8 mouse cellular contexts compared by ENCODE assay signal in the genomic region with DNA sequence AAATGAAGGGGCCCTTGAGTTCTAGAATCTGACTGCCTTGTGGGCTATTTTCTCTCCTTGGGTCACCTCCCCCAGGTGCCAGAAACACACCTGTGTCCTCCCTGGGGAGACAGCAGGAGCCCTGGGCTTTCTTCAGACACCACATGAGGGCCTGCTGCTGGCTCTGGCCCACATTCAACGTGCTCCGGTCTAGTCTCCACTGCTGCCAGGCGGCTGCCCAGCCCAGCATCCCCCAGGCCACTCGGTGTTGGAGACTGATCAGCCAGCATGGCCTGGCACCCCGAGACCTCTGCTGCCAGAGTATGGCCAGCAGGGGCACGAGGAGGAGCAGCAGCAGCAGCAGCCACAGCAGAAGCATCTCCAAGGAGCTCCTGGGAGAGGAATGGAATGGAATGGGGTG. TPM values are rescaled to one million over a fixed set of nuclear protein-coding genes. Genes with fewer than 3 reads are reported as not detected.
DNase-seq lines count a peak whose midpoint lies in the region; ATAC-seq and TF ChIP-seq lines count a peak whose summit lies in the region.

No protein-coding gene starts in this region.

- intact Hi-C loops in gastrocnemius, adult 2 months (cut with DNase I): no loop called here

- no peaks in the 10 kb centered on the region for H3K27me3 ChIP-seq in forebrain, embryonic 11.5 days (ENCODE audit: control insufficient read depth, insufficient read depth, low read length)
- H3K27me3 ChIP-seq in liver, embryonic 13.5 days: no peaks in the 10 kb centered on the region

- no peak for TF ChIP-seq CTCF in gastrocnemius, adult 2 months (IDR thresholded peaks at IDR 0.05)

- H3K4me2 ChIP-seq in forebrain, embryonic 11.5 days (ENCODE audit: low read depth, low read length, severe bottlenecking): peak overlapping the region; percentile 48; the same call in 1 of the 2 replicates
- H3K4me2 ChIP-seq in liver, embryonic 13.5 days: peak overlapping the region; percentile 69

- H3K36me3 ChIP-seq in forebrain, embryonic 11.5 days (ENCODE audit: control insufficient read depth, insufficient read depth, low read length): no peaks in the 10 kb centered on the region
- H3K36me3 ChIP-seq in liver, embryonic 13.5 days: no peaks in the 10 kb centered on the region

- peak; percentile 43 for DNase-seq in gastrocnemius, adult 2 months
- no peak for DNase-seq in gastrocnemius, postnatal 10 days
- DNase-seq in A20 (ENCODE audit: low read depth, low spot score): peak; percentile 35
- DNase-seq in forebrain, embryonic 11.5 days (ENCODE audit: low spot score): no peak
- DNase-seq in liver, embryonic 13.5 days: no peak
- DNase-seq in urinary bladder, postnatal 25 days (ENCODE audit: low spot score): no peak
- DNase-seq in retina, embryonic 14.5 days (ENCODE audit: low spot score): no peak

- WGBS in forebrain, embryonic 11.5 days: 54% methylated on average over 6 of the region's 6 CpGs
- WGBS in liver, embryonic 13.5 days (ENCODE audit: insufficient replicate concordance): 49% methylated on average over 6 of the region's 6 CpGs

- H3K4me1 ChIP-seq in forebrain, embryonic 11.5 days (replicated peaks; ENCODE audit: control insufficient read depth, insufficient read depth, low read length): no peaks in the 10 kb centered on the region
- peaks cover 15% of the 10 kb centered on the region for H3K4me1 ChIP-seq in liver, embryonic 13.5 days (replicated peaks)

- H3K9me3 ChIP-seq in forebrain, embryonic 11.5 days (ENCODE audit: control insufficient read depth, low read length): no peaks in the 10 kb centered on the region
- no peaks in the 10 kb centered on the region for H3K9me3 ChIP-seq in liver, embryonic 13.5 days (replicated peaks)

- H3K27ac ChIP-seq in gastrocnemius, adult 2 months: peak overlapping the region; percentile 97
- H3K27ac ChIP-seq in forebrain, embryonic 11.5 days (ENCODE audit: low read depth, low read length): no peak overlapping the region
- no peak overlapping the region for H3K27ac ChIP-seq in liver, embryonic 13.5 days

- no peak overlapping the region for H3K9ac ChIP-seq in forebrain, embryonic 11.5 days (ENCODE audit: low read length)
- H3K9ac ChIP-seq in liver, embryonic 13.5 days: 0 out of 2 replicates have a peak overlapping the region, but pooled peaks have one; percentile 64

- H3K4me3 ChIP-seq in gastrocnemius, adult 2 months: peak overlapping the region; percentile 92
- peak overlapping the region; percentile 6; the same call in 1 of the 2 replicates for H3K4me3 ChIP-seq in forebrain, embryonic 11.5 days (ENCODE audit: low read depth, low read length)
- H3K4me3 ChIP-seq in liver, embryonic 13.5 days (replicated peaks): peak overlapping the region; percentile 63

- ATAC-seq in forebrain, embryonic 11.5 days (replicated peaks; ENCODE audit: low FRiP score): no peak
- no peak for ATAC-seq in liver, embryonic 13.5 days (ENCODE audit: low read depth)
- ATAC-seq in granulocyte monocyte progenitor cell, adult 5-6 weeks (replicated peaks; ENCODE audit: poor library complexity, severe bottlenecking): no peak; the same call in 1 of the 2 replicates

RNA-seq across cellular contexts. Expression of gene Ghdc, which starts 0.8 kb away (rescaled TPM):
- total RNA-seq in gastrocnemius, adult 2 months (2021): 1 to 10 TPM; 4.3 to 6.9 TPM
- 1 to 10 TPM; 7.7 to 8.4 TPM for total RNA-seq in gastrocnemius, postnatal 10 days (2021)
- polyA plus RNA-seq in forebrain, embryonic 11.5 days (2014; fragmentation: Nextera tagmentation; extraction: Ambion mirVana): 2.1 and 2.9 TPM in 2 replicates
- 1.4 and 2.4 TPM in 2 replicates for polyA plus RNA-seq in liver, embryonic 13.5 days (2015; fragmentation: Nextera tagmentation; extraction: Ambion mirVana)
- total RNA-seq in granulocyte monocyte progenitor cell, adult 5-6 weeks (2014; fragmentation: Nextera tagmentation): 1.8 and 1.9 TPM in 2 replicates
- 3.1 and 3.4 TPM in 2 replicates for total RNA-seq in granulocyte monocyte progenitor cell, adult 5-6 weeks (2017)

RNA-seq across cellular contexts. Expression of gene Hcrt, which starts 7.2 kb away (rescaled TPM):
- not detected for total RNA-seq in gastrocnemius, adult 2 months (2021)
- not detected for total RNA-seq in gastrocnemius, postnatal 10 days (2021)
- not detected in 2 replicates for polyA plus RNA-seq in forebrain, embryonic 11.5 days (2014; fragmentation: Nextera tagmentation; extraction: Ambion mirVana)
- polyA plus RNA-seq in liver, embryonic 13.5 days (2015; fragmentation: Nextera tagmentation; extraction: Ambion mirVana): not detected in 2 replicates
- not detected in 2 replicates for total RNA-seq in granulocyte monocyte progenitor cell, adult 5-6 weeks (2014; fragmentation: Nextera tagmentation)
- total RNA-seq in granulocyte monocyte progenitor cell, adult 5-6 weeks (2017): not detected in 2 replicates

RNA-seq across cellular contexts. Expression of gene Kcnh4, which starts 10.2 kb away (rescaled TPM):
- total RNA-seq in gastrocnemius, adult 2 months (2021): not detected
- total RNA-seq in gastrocnemius, postnatal 10 days (2021): not detected
- polyA plus RNA-seq in forebrain, embryonic 11.5 days (2014; fragmentation: Nextera tagmentation; extraction: Ambion mirVana): 2.7 and 3.1 TPM in 2 replicates
- polyA plus RNA-seq in liver, embryonic 13.5 days (2015; fragmentation: Nextera tagmentation; extraction: Ambion mirVana): not detected in 2 replicates
- total RNA-seq in granulocyte monocyte progenitor cell, adult 5-6 weeks (2014; fragmentation: Nextera tagmentation): not detected in 2 replicates
- total RNA-seq in granulocyte monocyte progenitor cell, adult 5-6 weeks (2017): not detected in 2 replicates

RNA-seq across cellular contexts. Expression of gene Rab5c, which starts 32.0 kb away (rescaled TPM):
- 10 to 100 TPM; 37.6 to 40.9 TPM for total RNA-seq in gastrocnemius, adult 2 months (2021)
- 10 to 100 TPM; 63.0 to 64.7 TPM for total RNA-seq in gastrocnemius, postnatal 10 days (2021)
- polyA plus RNA-seq in forebrain, embryonic 11.5 days (2014; fragmentation: Nextera tagmentation; extraction: Ambion mirVana): 39.4 and 50.5 TPM in 2 replicates
- polyA plus RNA-seq in liver, embryonic 13.5 days (2015; fragmentation: Nextera tagmentation; extraction: Ambion mirVana): 18.8 and 20.5 TPM in 2 replicates
- 116 and 132 TPM in 2 replicates for total RNA-seq in granulocyte monocyte progenitor cell, adult 5-6 weeks (2014; fragmentation: Nextera tagmentation)
- 103 and 113 TPM in 2 replicates for total RNA-seq in granulocyte monocyte progenitor cell, adult 5-6 weeks (2017)

RNA-seq across cellular contexts. Expression of gene Hspb9, which starts 56.3 kb away (rescaled TPM):
- total RNA-seq in gastrocnemius, adult 2 months (2021): not detected
- total RNA-seq in gastrocnemius, postnatal 10 days (2021): not detected
- 0.36 and 0.45 TPM in 2 replicates for polyA plus RNA-seq in forebrain, embryonic 11.5 days (2014; fragmentation: Nextera tagmentation; extraction: Ambion mirVana)
- 0.17 and 0.43 TPM in 2 replicates for polyA plus RNA-seq in liver, embryonic 13.5 days (2015; fragmentation: Nextera tagmentation; extraction: Ambion mirVana)
- not detected in 2 replicates for total RNA-seq in granulocyte monocyte progenitor cell, adult 5-6 weeks (2014; fragmentation: Nextera tagmentation)
- not detected in 2 replicates for total RNA-seq in granulocyte monocyte progenitor cell, adult 5-6 weeks (2017)

Comparison
In these comparisons a context has a peak if more than half of its experiments do, and no peak if none do; other contexts are left out.
1. DNase-seq: peak in gastrocnemius, adult 2 months (single experiment) and A20 (single experiment); none in gastrocnemius, postnatal 10 days (single experiment), forebrain, embryonic 11.5 days (single experiment), liver, embryonic 13.5 days (single experiment), urinary bladder, postnatal 25 days (single experiment) and retina, embryonic 14.5 days (single experiment).
2. H3K4me3 ChIP-seq: peak in every context shown above with its lines; median percentile 92 in gastrocnemius, adult 2 months; 63 in liver, embryonic 13.5 days; 6 in forebrain, embryonic 11.5 days.